Mouse (Mus musculus) induced T-regulatory cell, adult 2 months (primary cell): Measurements from ENCODE around the gene Tjap1.
A peak's percentile ranks its signal among the peaks of the same experiment; 100 is the strongest.

ENCODE experiments used
- DNase-seq: peaks from one replicate; pipeline ENCODE4 v3.0.0-alpha.2; 2012; ENCODE audit warnings: low read depth

Gene Tjap1

DNA sequence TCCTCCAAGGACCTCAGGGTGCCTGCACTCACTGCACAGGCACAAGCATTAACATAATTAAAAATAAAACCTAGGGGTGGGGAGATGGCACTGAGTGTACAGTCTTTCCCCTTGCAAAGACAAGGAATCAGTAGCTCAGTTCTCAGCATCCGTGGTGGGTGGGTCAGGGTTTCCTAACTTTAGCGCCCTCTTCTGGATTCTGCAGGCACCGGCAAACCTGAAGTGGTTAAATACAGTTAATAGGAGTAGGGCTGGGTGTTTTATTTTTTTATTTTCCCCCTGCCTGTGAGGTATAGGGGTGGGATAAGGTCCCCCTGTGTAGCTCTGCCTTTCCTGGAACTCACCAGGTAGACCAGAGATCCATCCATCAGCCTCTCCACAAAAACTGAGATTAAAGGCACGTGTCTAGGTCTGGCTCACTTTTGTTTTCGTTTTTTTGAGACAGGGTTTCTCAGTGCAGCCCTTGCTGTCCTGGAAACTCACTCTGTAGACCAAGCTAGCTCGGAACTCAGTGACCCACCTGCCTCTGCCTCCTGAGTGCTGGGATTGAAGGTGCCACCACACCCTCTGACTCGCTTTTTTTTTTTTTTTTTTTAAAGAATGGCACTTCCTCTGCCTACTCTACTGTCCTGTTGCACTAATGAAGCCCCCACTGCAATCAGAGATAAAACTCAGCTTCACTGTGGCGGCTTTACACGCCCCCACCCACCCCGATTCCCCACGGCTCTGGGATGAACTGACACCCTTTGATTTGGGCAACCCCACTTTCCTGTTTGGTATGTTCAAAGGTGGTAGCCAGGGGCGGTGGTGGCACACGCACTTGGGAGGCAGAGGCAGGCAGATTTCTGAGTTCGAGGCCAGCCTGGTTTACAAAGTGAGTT lies 30.0 kb downstream of the Tjap1 start:
- peak; percentile 82 for DNase-seq

DNA sequence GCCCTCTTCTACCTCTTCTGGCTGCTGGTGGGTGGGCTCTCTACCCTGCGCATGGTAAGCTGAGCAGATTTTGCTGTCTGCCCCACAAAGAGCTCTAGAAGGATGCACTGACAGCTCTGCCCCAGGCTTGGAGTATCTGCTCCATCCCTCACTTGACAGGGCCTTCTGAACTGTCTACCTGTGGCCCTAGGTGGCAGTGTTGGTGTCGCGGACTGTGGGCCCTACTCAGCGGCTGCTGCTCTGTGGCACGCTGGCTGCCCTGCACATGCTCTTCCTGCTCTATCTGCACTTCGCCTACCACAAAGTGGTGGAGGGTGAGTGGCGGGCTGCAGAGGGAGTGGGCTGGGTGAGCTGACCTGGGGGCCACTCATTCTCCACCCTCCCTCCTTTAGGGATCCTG lies 31.7 kb downstream of the Tjap1 start:
- DNase-seq = peak; percentile 49

DNA sequence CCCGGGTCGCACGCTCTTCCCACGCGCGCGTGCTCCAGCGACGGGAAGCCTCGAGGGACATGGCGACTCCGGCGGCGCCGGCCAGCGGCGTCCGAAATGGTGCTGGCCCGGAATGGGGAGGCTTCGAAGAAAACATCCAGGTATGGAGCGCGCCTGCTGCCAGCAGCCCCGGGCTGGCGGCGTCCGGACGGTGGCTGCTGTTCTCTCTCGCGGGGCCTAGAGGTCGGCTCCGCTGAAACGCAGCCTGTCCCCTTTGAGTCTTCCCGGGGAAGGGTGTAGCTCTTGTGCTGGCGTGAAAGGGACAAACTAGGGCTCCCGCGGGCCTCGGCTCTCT lies 34.7 kb downstream of the Tjap1 start:
- DNase-seq = no peak

GRCm38 (mm10) chr17:46247512-46248188 lies 35.2 kb downstream of the Tjap1 start, which contains the start of the genes Polr1c and Yipf3:
TSS of gene Polr1c (minus strand) at chr17:46248054.
TSS of gene Yipf3 (plus strand) at chr17:46248080.
- peak; percentile 96 for DNase-seq

DNA sequence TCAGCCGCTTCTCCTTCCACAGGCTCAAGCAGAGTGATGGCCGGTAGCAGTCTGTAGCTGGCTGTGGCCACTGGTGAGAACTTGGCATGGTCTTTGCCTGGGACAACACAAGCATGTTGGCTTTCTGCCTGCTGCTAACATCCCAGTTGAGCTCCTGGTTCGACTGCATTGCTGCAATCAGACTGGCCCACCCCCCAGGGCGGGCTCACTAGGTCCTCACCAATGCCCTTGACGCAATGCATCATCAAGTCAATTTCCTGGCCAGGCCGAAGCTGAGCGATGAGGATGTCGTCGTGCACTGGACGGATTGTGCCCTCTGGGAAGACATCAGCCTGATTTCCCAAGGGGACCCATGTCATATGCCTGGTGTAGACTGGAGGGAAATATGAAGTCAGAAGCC lies 38.2 kb downstream of the Tjap1 start:
- no peak for DNase-seq

DNA sequence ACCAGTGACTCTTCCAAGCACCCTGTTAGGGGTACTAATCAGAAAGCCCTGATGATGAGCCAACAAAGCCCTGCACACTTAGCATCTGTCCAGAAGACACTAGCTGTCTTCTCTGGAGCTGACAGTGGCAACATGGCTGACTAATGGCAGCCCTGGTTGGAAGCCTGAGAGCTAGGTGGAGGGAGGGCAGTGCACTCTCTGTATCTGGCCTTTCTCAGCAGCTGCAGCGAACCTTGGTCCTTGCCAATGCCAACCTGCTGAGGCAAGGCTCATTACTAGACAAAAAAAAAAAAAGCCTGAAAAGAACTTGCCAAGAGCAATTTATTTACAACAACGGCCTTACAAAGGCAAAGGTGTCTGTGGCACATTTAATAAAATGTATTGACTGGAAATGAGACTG lies 39.2 kb downstream of the Tjap1 start:
- no peak for DNase-seq

GRCm38 (mm10) chr17:46242993-46243392 lies 39.8 kb downstream of the Tjap1 start:
- DNase-seq = no peak

- no peak for DNase-seq
Measured at GRCm38 (mm10) chr17:46242274-46242673, 40.6 kb downstream of the Tjap1 start.

DNA sequence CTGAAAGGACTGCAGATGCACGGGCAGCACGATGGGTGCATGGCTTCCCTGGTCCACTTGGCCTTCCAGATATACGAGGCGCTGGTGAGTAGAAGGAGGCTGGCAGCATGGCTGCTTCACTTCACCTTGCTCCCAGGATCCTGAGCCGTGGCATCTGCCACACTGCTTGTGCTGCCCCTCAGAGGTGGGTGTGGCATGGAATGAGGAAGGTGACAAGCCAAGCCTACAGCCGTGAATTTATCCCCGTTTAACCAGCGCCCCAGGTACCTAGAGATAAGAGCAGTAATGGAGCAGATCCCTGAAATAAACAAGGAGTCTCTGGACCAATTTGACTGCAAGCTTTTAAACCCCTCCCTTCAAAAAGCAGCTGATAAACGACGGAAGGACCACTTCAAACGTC lies 41.4 kb downstream of the Tjap1 start:
- no peak for DNase-seq

- no peak for DNase-seq
Measured at GRCm38 (mm10) chr17:46239516-46240114, 43.2 kb downstream of the Tjap1 start.

DNA sequence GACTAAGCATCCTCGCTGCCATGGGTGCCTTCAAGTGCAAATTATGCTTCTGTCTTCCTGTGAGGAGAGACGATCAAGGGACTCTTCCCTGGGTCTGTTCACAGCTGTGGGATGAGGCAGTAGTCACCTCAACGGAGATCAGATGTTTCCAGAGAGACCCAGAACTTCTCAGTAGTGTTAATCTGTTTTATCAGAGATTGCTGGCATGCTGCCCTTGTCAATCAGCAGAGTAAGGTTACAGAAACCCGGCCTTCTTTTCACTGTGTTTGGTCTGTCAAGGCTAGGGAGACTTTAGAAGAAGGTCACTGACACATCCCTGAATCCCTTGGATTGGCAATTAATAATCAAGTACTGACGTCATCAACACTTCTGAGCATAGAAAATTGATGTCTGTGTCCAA lies 45.3 kb downstream of the Tjap1 start:
- no peak for DNase-seq

- no peak for DNase-seq
Measured at GRCm38 (mm10) chr17:46237079-46237478, 45.7 kb downstream of the Tjap1 start.

DNA sequence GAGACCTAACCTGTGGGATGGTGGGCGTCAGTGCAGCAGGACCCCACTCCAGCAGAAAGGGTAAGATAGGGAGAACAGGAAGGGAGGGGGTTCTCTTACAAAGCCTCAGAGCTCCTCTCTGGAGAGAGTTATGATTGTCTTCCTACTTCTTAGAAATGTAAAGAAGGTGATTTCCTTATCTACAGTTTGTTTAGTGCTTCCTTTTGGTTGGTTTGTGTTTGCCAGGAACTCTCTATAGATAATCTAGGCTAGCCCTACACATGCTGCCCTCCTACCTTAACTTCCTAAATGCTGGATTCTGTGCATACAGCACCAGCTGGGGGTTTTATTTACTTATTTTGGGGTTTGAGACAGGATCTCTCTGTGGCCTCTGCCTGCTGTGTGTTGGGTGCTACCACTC lies 46.8 kb downstream of the Tjap1 start:
- DNase-seq = no peak

- no peak for DNase-seq
Measured at GRCm38 (mm10) chr17:46227576-46227975, 55.2 kb downstream of the Tjap1 start.

GRCm38 (mm10) chr17:46221601-46222000 lies 61.2 kb downstream of the Tjap1 start:
- no peak for DNase-seq

DNA sequence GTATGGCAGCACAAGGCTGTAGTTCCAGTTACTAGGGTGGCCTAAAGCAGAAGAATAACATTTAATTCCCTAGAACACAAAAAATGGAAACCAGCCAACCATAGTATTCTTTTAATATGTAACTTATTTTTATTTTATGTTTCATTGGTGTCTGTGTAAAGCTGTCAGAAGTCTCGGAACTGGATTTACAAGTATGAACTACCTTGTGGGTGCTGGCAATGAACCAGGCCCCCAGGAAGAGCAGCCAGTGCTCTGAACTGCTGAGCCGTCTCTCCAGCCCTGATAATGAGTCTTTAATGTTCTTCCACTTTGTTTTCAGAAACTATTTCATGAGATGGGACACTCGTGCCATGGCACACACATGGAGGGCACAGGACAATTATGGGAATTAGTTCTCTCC lies 72.3 kb downstream of the Tjap1 start:
- no peak for DNase-seq
